Mouse (Mus musculus) intestine, embryonic 15.5 days (tissue): ENCODE measurements around the gene Asmt. TPM values are rescaled to one million over a fixed set of nuclear protein-coding genes. Genes with fewer than 3 reads are reported as not detected.

Experiments
- ATAC-seq: fragments of 200-750 bp; cut with Nextera tagmentation; 2 replicates; pipeline ENCODE4 v1.8.0; 2017; ENCODE audit warnings: moderate TSS enrichment, moderate library complexity
- H3K27ac ChIP-seq: fragments of 300-500 bp; sonication (generic); 2 replicates; pipeline ENCODE4 v1.5.1; 2015; ENCODE audit warnings: mild to moderate bottlenecking, inconsistent platforms
- H3K27me3 ChIP-seq: fragments of 300-500 bp; sonication (generic); replicated peaks from 2 replicates; pipeline ENCODE4 v1.6.1; 2015; ENCODE audit warnings: inconsistent platforms
- H3K36me3 ChIP-seq: fragments of 300-500 bp; sonication (generic); 2 replicates; pipeline ENCODE4 v1.6.1; 2015; ENCODE audit warnings: inconsistent platforms
- H3K4me1 ChIP-seq: fragments of 300-500 bp; sonication (generic); replicated peaks from 2 replicates; pipeline ENCODE4 v1.6.1; 2015; ENCODE audit warnings: inconsistent platforms
- H3K4me2 ChIP-seq: fragments of 300-500 bp; sonication (generic); replicated peaks from 2 replicates; pipeline ENCODE4 v1.6.1; 2015; ENCODE audit warnings: mild to moderate bottlenecking, inconsistent platforms
- H3K4me3 ChIP-seq: fragments of 300-500 bp; sonication (generic); replicated peaks from 2 replicates; pipeline ENCODE4 v1.5.1; 2015; ENCODE audit warnings: inconsistent platforms
- H3K9ac ChIP-seq: fragments of 300-500 bp; sonication (generic); 2 replicates; pipeline ENCODE4 v1.6.1; 2015; ENCODE audit warnings: inconsistent platforms
- H3K9me3 ChIP-seq: fragments of 300-500 bp; sonication (generic); 2 replicates; pipeline ENCODE4 v1.6.1; 2016; ENCODE audit warnings: inconsistent platforms
- WGBS: fragments of 180-500 bp; shearing (Covaris S2); methylation state at CpG from one replicate; pipeline ENCODE4 v1.1.7; 2015; 5-methylcytosine and 5-hydroxymethylcytosine counted together
- polyA plus RNA-seq: library from polyadenylated mRNA; unstranded; fragments of >200 nt; fragmentation: Nextera tagmentation; extraction: Ambion mirVana; gene quantifications from 2 replicates; pipeline ENCODE4 v1.2.1, GENCODE M21; 2015

Asmt gene
- not detected in 2 replicates for polyA plus RNA-seq

DNA sequence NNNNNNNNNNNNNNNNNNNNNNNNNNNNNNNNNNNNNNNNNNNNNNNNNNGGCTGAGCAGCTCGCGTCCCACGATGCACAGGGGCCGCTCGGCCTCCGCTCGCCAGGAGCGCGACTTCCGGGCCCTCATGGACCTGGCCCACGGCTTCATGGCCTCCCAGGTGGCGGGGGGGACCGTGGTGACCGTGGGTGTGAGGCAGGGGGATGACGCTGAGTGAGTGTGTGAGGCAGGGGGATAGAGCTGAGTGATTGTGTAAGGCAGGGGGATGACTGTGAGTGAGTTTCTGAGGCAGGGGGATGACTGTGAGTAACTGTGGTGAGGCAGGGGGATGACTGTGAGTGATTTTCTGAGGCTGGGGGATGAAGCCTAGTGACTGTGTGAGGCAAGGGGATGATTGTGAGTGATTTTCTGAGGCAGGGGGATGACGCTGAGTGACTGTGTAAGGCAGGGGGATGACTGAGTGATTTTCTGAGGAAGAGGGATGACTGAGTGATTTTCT lies at the start of gene Asmt:
TSS of gene Asmt (plus strand) at position 51 of the 499 bp plus-strand sequence.
- 91% methylated on average over 14 of the region's 16 CpGs for WGBS
- Histone ChIP-seq H3K27me3 (no peaks in the 10 kb centered on the region), H3K27ac (no peak within 1 kb of the TSS), H3K9me3 (peaks cover 32% of the 10 kb centered on the region), H3K36me3 (peaks cover 6% of the 10 kb centered on the region), H3K4me3 (no peak within 1 kb of the TSS), H3K4me1 (no peaks in the 10 kb centered on the region), H3K9ac (no peak within 1 kb of the TSS), H3K4me2 (no peak within 1 kb of the TSS)
- peak; percentile 52; the same call in 1 of the 2 replicates for ATAC-seq

DNA sequence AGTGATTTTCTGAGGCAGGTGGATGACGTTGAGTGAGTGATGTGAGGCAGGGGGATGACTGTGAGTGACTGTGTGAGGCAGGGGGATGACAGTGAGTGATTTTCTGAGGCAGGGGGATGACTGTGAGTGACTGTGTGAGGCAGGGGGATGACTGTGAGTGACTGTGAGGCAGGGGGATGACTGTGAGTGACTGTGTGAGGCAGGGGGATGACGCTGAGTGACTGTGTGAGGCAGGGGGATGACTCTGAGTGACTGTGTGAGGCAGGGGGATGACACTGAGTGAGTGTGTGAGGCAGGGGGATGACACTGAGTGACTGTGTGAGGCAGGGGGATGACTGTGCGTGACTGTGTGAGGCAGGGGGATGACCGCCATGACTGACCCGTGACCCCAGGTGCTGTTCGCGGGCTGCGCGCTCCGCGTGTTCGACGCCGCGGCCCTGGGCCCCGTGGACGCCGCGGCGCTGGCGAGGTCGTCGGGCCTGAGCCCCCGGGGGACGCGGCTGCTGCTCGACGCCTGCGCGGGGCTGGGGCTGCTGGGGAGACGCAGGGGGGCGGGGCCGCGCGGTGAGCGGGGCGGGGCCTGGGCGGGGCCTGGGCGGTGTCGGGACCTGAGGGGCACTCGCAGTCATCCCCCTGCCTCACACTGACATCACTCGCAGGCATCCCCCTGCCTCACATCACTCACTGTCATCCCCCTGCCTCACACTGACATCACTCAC lies 948 bp downstream of the Asmt start:
- H3K4me3 ChIP-seq, result no peak overlapping the region
- no peak overlapping the region for H3K27ac ChIP-seq
- no peak overlapping the region for H3K9ac ChIP-seq
- ATAC-seq, result peak; percentile 73
- peaks cover 6% of the 10 kb centered on the region for H3K36me3 ChIP-seq
- no peak overlapping the region for H3K4me2 ChIP-seq
- WGBS, result 69% methylated on average over 37 of the region's 42 CpGs
- H3K4me1 ChIP-seq, result no peaks in the 10 kb centered on the region
- H3K9me3 ChIP-seq, result peaks cover 34% of the 10 kb centered on the region
- H3K27me3 ChIP-seq, result no peaks in the 10 kb centered on the region

DNA sequence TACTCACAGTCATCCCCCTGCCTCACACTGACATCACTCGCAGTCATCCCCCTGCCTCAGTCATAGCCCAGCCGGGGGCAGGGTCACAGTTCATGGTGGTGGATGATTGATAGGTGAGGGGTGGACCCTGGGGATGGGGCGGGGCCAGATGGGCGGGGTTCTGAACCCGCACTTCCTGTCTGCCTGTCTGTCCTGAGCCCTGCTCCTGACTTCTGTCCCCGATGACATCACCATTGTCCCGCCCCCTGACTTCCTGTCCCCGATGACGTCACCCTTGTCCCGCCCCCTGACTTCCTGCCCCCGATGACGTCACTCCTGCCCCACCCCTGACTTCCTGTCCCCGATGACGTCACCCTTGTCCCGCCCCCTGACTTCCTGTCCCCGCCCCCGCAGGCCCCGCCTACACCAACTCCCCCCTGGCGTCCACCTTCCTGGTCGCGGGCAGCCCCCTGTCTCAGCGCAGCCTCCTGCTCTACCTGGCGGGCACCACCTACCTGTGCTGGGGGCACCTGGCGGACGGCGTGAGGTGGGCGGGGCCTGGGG lies 1.9 kb downstream of the Asmt start:
- no peak overlapping the region for H3K27ac ChIP-seq
- H3K4me2 ChIP-seq, result no peak overlapping the region
- no peaks in the 10 kb centered on the region for H3K4me1 ChIP-seq
- WGBS, result 78% methylated on average over 27 of the region's 27 CpGs
- peaks cover 6% of the 10 kb centered on the region for H3K36me3 ChIP-seq
- H3K9ac ChIP-seq, result no peak overlapping the region
- H3K4me3 ChIP-seq, result 0 out of 2 replicates have a peak overlapping the region, but pooled peaks have one; percentile 12
- peaks cover 34% of the 10 kb centered on the region for H3K9me3 ChIP-seq
- peak; percentile 80 for ATAC-seq
- no peaks in the 10 kb centered on the region for H3K27me3 ChIP-seq

DNA sequence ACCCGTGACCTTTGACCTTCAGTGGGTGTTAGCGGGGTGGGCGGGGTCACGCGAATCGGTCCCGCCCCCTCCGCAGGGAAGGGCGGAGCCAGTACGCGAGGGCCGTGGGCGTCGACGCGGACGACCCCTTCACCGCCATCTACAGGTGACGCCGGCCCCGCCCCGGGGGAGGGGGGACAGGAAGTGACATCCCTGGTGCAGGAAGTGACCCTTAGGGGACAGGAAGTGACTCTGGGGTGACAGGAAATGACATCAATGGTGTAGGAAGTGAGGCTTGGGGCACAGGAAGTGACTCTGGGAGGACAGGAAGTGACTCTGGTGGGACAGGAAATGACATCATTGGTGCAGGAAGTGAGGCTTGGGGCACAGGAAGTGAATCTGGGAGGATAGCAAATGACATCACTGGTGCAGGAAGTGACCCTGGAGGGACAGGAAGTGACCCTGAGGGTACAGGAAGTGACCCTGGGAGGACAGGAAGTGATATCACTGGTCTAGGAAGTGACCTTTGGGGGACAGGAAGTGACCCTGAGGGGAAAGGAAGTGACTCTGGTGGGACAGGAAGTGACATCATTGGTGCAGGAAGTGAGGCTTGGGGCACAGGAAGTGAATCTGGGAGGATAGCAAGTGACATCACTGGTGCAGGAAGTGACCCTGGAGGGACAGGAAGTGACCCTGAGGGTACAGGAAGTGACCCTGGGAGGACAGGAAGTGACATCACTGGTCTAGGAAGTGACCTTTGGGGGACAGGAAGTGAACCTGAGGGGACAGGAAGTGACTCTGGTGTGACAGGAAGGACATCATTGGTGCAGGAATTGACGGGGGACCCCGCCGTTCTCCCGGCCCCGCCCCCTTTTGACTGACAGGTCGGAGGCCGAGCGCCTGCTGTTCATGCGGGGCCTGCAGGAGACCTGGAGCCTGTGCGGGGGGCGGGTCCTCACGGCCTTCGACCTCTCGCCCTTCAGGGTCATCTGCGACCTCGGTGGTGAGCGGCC lies 2.7 kb downstream of the Asmt start:
- H3K9ac ChIP-seq, result no peak overlapping the region
- no peaks in the 10 kb centered on the region for H3K4me1 ChIP-seq
- H3K4me3 ChIP-seq, result 0 out of 2 replicates have a peak overlapping the region, but pooled peaks have one; percentile 12
- peaks cover 34% of the 10 kb centered on the region for H3K9me3 ChIP-seq
- no peaks in the 10 kb centered on the region for H3K27me3 ChIP-seq
- H3K36me3 ChIP-seq, result peaks cover 6% of the 10 kb centered on the region
- peak; percentile 57 for ATAC-seq
- H3K4me2 ChIP-seq, result no peak overlapping the region
- WGBS, result 76% methylated on average over 39 of the region's 39 CpGs
- H3K27ac ChIP-seq, result no peak overlapping the region

DNA sequence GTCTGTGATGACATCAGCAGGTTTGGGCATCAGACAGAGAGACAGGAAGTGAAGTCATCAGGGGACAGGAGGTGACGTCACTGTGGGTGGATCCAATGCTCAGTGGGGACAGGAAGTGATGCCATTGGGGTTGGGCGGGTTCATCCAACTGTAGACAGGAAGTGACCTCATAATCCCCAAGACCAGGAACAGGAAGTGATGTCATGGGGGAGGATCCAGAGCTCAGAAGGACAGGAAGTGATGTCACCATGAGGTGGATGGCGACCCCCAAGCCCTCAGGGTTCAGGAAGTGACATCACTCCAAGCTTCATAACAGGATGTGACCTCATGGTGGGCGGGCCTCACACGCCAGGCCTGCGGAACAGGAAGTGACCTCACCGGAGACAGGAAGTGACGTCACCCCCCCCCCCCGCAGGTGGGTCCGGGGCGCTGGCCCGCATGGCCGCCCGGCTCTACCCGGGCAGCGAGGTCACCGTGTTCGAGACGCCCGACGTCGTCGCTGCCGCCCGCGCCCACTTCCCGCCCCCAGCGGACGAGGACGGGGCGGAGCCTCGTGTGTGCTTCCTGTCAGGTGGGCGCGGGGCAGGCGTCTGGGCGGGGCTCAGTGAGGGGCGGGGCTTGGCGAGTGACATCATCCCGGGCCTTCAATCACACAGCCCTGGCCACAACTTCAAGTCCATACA lies 3.6 kb downstream of the Asmt start:
- peaks cover 6% of the 10 kb centered on the region for H3K36me3 ChIP-seq
- no peak overlapping the region for H3K27ac ChIP-seq
- over 99% methylated on average over 33 of the region's 39 CpGs for WGBS
- H3K4me2 ChIP-seq, result no peak overlapping the region
- no peak overlapping the region for H3K4me3 ChIP-seq
- H3K27me3 ChIP-seq, result no peaks in the 10 kb centered on the region
- H3K4me1 ChIP-seq, result no peaks in the 10 kb centered on the region
- peak; percentile 18; the same call in 1 of the 2 replicates for ATAC-seq
- no peak overlapping the region for H3K9ac ChIP-seq
- peaks cover 34% of the 10 kb centered on the region for H3K9me3 ChIP-seq

DNA sequence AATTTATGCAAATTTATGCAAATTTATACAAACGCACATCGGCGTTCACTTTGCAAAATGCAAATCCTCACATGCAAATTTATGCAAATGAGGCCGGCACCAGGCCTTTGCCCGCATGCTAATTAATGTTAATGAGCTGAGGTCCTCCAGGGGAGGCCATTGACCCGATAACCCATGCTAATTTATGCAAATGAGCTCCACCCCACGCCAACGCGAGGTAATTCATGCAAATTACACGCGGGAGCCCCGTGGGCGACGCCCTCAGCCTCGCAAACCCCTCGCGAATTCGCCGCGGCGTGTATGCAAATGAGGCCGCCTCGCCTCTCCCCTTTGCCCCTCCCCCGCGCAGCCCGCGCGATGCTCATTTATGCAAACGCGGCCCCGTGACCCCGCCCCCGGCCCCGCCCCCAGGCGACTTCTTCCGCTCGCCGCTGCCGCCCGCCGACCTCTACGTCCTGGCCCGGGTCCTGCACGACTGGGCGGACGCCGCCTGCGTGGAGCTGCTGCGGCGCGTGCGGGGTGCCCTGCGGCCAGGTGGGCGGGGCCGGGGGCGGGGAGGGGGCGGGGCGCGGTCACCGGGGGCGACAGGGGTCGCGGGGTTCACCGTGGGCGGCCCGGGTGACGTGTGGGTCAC lies 4.3 kb downstream of the Asmt start:
- H3K9ac ChIP-seq, result no peak overlapping the region
- peaks cover 6% of the 10 kb centered on the region for H3K36me3 ChIP-seq
- no peak overlapping the region for H3K4me3 ChIP-seq
- no peaks in the 10 kb centered on the region for H3K4me1 ChIP-seq
- 0 out of 2 replicates have a peak, but pooled peaks have one; percentile 19 for ATAC-seq
- no peak overlapping the region for H3K27ac ChIP-seq
- H3K9me3 ChIP-seq, result peaks cover 34% of the 10 kb centered on the region
- no peak overlapping the region for H3K4me2 ChIP-seq
- no peaks in the 10 kb centered on the region for H3K27me3 ChIP-seq
- 95% methylated on average over 67 of the region's 67 CpGs for WGBS

DNA sequence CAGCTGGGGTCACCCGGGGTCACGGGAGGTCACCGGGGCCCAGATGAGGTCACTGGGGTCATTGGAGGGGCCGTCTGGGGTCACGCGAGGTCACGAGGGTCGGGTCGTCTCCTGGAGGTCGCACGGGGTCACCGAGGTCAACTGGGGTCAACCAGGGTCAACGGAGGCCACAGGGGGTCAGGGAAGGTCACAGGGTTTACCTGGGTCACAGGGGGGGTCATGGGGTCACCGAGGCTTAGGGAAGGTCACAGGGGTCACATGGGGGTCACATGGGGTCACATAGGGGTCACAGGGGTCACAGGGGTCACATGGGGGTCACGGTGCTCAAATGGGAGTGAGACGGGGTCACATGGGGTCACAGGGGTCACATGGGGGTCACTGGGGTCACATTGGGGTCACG lies 4.8 kb downstream of the Asmt start:
- no peaks in the 10 kb centered on the region for H3K27me3 ChIP-seq
- no peak overlapping the region for H3K4me3 ChIP-seq
- H3K4me1 ChIP-seq, result no peaks in the 10 kb centered on the region
- WGBS, result 95% methylated on average over 17 of the region's 17 CpGs
- no peak overlapping the region for H3K27ac ChIP-seq
- peaks cover 6% of the 10 kb centered on the region for H3K36me3 ChIP-seq
- no peak for ATAC-seq
- peaks cover 34% of the 10 kb centered on the region for H3K9me3 ChIP-seq
- H3K9ac ChIP-seq, result no peak overlapping the region
- no peak overlapping the region for H3K4me2 ChIP-seq

DNA sequence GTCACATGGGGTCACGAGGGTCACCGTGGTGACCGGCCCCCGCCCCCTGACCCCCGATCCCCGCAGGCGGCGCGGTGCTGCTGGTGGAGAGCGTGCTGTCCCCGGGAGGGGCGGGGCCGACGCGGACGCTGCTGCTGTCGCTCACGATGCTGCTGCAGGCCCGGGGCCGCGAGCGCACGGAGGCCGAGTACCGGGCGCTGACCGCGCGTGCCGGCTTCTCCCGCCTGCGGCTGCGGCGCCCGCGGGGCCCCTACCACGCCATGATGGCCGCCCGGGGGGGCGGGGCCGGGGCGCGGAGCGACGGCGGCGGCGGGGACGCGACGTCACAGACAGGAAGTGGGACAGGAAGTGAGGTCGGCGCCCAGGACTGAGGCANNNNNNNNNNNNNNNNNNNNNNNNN lies 5.2 kb downstream of the Asmt start:
- Histone ChIP-seq H3K27ac (no peak overlapping the region), H3K4me2 (no peak overlapping the region), H3K4me3 (no peak overlapping the region), H3K4me1 (no peaks in the 10 kb centered on the region), H3K27me3 (no peaks in the 10 kb centered on the region), H3K9me3 (peaks cover 32% of the 10 kb centered on the region), H3K9ac (no peak overlapping the region), H3K36me3 (peaks cover 6% of the 10 kb centered on the region)
- WGBS, result 98% methylated on average over 47 of the region's 53 CpGs
- no peak for ATAC-seq
